Mouse (Mus musculus) lung, adult 18-20 months (tissue): ENCODE results near the gene Faap100.
"Not testable (repeated sequence)": the region's sequence is repeated elsewhere in the genome, so short reads cannot be mapped to it uniquely, and the experiment has no call there.

Source experiments
- DNase-seq, 2 experiments: peaks; one replicate each; pipeline ENCODE4 v3.0.0; 2022; ENCODE audit warnings: mixed read lengths in 2 of 2

Gene Faap100

DNA sequence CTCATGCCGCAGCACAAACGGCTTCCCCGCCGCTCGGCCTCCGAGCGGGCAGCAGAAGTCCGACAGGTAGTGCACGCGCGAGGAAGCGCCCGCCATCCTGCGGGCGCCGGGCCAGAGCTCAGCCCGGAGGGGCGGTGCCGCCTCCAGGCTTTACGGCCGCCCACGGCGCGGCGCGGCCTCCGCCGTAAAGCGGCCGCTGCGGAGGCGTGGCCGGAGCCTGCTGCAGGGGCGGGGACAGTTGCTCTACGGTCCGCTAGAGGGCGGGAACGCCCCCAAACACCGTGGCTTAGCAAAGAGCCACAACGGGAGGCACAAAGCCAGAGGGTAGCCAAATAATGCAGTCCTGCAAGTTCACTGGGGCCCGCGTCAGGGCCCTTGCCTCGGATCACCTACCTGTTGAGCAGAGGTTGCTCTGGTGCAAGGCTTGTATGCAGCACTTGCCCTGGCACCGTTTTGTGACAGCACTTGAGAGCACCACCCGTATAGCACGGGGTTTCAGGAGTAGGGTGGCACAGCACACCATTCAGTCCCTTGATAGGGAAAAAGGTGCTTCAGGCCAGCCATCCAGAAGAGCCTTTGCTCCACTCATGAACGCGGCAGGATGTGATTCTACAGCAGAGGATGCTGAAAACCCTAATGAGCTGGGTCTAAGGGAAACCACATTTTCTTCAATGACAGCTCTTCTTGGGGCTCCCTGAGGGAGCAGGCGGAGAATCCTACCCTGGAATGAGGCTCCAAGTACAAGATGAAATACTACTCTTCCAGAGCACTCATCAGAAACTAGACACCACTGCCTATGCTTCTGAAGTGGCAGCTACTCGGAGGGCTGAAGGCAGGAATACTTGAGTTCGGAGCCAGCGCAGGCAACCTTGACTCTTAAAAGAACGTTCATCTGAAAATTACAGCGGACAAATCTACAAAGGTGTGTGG lies at the start of gene Faap100:
Gene Faap100 (minus strand): TSS at position 154 of the 930 bp plus-strand sequence.
- DNase-seq, result peak; percentile 91 to 94

DNA sequence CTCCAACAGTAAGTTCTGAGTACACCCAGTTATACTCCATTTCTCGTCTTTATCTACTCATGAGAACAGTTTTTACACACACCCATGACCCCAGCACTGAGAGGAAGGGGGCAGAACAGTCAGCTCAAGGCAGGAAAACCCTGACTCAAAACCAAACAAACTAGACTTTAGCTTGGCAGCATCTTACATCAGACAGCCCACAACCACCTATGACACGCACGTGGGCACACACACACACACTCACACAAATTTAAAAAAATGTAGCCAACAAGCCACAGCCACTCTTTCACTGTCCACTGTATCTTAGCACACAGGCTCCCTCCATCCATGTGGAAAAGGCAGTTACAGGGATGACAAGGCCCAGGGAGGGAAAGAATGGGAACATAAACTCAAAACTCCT lies 48.2 kb upstream of the Faap100 start:
- no peak for DNase-seq

DNA sequence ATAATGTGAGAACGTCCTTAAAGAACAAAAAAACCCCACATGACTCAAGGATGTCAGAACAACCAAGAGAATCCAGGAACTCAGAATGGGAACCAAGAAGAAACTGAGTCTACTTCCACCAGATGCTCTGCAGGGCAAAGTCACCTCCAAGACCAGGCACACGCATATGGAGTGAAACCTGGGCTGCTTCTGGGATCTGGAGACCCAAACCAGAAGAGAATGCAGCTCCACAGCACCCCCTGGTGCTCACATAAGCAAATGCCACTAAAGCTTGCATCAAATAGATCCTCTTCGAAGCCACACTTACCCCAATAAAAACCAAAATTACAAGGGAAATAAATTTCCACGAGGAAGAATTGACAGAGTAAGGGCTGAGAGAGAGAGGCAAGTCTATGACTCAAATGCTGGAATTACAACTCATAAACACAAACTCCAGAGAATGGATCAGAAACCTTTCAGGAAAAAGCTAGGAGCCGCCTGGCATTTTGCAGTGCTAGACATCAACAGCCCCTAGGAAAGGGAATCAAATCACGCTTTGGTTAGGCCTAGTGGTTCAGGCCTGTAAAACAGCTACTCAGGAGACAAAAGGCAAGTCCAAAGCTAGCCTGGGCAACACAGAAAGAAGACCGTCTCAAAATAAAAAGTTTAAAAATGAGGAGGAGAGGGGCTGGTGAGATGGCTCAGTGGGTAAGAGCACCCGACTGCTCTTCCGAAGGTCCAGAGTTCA lies 45.2 kb upstream of the Faap100 start:
- DNase-seq, result peak; percentile 39 to 50

DNA sequence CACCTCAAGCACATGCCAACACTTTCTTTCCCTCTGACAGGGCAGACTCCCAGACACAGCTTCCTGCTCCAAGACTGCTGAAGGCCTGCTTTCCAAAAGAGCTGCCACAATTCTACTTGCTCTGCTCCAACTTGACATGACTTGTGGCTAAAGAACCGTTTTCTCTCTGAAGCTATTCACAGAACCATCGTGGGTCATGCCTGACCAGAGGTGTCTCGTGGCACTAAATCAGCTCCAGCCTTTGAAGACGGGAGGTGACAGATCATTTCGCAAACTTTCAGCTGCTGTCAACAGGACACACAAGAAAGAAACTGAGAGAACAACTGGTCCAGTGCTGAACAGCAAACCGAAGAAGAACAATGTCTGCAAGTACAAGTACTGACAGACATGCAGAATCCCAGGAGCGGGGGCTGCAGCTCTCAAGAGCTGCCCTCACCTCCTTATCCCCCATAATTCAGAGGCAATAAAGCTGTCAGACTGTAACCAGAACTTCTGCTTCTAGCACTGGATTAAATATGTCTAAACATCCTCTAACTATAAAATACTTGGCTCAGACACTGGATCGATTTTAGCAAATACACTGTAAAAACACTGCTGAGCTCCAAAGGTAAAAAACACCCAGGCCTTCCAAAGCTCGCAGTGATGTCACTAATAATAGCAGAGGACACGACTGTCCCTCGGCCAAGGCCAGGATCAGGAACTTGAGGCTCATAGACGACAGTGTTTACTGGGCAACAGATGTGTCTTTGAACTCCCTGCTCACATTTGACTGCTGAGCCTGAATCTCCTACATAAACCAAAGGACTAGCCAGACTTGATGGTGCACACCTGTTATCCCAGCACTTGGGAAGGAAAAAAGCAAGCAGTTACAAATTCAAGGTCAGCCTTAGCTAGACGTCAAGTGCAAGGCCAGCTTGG lies 44.3 kb upstream of the Faap100 start:
- DNase-seq, result no peak

DNA sequence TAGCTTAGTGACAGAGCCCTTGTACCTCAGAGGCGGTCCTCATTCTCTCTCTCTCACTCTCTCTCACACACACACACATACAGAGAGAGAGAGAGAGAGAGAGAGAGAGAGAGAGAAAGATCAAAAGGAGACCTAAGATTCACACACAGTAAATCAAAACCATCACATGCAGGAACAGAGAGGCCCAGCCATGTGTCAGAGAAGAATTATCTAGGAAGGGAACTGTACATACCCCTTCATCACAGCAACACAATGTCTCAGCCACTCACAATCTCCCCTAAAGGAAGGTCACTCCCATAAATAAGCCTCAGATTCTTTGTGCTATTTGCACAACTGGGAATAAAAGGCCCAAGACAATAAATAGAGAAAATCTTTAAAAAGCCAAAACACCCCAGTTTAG lies 40.0 kb upstream of the Faap100 start:
- DNase-seq, result no peak

DNA sequence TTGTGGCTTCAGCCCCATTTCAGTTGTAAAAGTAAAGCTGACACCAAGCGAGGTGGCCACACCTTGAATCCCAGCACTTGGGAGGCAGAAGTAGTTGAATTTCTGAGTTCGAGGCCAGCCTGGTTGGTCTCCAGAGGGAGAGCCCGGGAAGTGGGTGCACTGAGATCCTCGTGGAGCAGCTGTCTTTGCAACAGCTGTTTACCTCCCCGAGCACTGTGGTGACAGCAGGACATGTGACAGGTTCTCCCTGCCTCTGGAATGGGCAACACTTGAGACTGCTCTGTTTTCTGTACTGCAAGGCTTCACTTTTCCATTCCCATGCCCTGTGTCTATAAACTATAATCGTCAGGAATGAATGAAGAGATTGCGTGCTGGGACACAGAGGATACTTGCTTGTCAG lies 39.3 kb upstream of the Faap100 start:
- no peak for DNase-seq

DNA sequence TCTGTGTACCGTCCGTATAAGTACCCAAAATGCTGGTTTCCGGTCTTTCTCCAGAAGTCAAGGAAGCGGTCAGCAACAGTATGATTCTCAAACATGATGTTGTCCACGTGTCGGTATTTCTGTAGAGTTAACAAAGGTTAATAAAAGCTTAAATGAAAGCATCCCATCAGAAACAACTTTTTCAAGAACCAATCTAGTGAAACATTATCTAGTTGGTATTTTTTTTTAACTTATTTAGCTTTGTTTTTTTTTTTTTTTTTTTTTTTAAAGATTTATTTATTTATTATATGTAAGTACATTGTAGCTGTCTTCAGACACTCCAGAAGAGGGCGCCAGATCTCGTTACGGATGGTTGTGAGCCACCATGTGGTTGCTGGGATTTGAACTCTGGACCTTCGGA lies 35.1 kb upstream of the Faap100 start:
- not testable (repeated sequence) for DNase-seq

DNA sequence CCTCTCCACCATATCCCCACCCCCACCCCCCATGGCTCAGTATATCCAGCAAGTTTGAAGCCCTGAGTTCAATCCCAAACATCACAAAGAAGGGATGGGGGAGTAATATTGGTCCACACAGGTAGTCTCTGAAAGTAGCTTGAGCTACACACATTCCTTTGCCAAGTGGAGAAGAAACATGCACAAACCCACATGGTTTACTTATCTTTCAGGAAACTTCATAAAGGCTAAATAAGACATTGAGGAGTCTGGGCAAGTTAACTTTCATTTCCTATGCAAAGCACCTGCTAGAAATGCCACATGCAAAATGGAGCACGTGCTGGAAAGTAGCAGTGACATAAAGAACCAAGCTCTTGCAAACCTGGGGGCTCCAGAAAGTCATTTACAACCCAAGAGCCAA lies 27.9 kb upstream of the Faap100 start:
- no peak for DNase-seq

DNA sequence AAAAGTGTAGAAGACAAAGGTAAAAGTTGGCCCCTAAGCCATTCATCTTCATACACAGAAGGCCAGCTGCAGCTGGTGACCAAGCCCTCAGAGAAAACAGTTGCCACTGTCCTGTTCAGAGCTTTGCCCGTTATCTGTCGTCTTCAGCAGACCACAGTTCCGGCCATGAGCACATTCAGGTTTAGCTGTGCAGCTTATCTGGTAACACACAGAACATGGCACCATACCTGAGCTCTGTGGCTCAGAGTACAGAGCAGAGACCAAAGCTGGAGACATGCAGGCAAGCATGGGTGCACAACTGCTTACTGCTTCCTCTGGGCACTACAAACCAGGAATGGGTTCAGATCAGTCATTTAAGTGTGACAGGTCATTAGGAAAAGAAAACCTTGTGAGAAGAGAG lies 27.3 kb upstream of the Faap100 start:
- DNase-seq, result no peak

DNA sequence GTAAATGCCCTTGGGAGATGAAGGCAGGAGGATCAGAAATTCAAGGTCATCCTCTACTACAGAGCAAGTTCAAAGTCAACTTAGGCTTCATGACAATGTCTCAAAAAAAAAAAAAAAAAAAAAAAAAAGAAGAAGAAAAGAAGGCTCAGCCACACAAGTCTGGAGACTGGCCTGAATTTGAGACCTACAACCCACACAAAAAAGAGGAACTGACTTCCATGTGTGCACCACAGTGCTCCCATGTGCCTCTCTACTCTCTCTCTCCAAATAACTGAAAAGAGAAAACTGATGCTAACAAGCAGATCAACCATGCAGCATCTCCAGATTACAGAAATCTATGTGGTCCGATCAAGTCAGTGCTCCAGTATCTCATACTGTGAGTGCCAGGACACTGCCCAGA lies 26.2 kb upstream of the Faap100 start:
- DNase-seq, result no peak

DNA sequence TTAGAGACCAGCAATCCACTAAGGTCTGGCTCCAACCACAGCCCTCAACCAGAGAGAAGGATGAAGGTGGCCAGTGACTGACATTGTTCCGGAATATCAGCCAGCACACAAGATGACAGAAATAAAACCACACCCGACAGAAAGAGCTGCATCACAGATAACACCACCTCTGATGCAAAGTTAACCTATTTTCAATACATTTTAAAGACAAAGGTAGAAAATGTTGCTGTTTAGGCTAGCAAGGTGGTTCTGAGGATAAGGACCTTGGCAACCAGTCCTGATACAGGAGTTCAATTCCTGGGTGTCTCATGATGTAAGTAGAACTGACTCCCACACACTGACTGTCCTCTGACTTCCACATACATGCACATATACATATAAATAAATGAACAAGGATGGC lies 20.8 kb upstream of the Faap100 start:
- DNase-seq, result no peak

DNA sequence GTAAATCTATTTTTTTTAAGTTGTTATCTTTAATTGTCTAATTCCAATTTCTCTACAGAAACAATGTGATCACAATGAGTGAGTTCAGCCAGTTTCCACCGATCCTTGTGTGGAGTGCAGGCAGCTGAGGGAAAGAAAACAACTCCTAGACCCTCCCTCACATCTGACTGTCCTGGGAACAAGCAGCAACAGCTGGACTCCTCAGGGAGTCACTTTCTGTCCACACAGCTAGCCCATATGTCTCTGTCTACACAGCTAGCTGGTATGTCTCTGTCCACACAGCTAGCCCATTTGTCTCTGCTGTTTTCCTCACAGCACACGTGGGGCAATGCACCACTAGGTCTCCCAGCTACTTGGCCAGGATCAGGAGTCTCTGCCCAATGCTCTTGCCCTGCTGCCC lies 19.0 kb upstream of the Faap100 start:
- DNase-seq, result no peak

DNA sequence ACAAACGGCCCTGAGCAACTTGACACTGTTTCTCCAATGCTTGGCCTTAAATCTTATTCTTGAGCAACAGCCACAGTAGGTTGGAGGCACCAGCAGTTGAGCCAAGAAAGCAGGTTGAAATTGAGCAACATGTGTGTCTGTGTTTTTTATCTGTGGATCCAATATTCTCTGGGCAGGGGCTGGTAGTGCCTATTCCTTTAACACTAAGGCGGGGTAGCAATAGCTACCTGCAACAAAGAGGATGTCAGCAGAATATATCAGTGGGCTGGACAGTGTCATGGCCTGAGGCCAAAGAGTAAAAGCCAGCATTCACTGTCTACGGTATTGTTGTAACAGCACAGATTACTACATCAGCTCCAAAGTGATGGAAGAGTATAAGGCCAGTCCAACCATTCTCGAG lies 17.1 kb upstream of the Faap100 start:
- DNase-seq, result no peak

DNA sequence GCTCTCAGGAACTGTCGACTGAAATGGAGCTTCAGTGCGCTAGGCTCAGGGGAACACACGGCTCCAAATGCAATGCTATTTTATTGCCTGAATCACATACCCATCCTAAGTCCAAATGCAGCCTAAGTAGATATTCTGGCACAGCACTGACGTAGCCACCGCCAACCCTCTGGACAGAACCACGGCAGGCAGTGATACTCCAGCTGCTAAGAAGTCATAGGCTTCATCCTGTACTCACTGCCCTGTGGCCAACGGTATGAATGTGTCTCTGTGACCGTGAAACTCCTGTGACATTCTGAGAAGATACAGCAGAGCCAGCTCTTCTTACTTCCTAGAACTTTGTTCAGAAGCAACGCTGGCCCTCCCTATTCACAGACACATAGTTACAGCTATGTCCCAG lies 10.0 kb upstream of the Faap100 start:
- no peak for DNase-seq

DNA sequence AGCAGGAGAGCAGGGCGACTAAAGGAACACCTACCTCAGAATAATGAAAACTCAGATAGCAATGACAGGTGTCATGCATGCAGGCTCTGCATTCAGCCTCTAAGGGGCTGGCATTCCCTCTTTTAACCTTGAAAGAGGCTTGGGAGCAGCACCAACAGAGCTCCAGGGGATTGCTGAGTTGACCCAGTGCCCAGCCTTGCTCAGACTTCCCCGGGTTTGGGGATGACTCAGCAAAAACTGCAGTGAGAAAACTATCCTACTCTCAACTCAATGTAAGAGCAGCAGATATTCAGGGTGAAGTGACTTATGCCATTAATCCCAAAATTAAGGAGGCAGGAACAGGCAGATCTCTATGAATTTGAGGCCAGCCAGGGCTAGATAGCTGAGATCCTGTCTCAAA lies 8.6 kb upstream of the Faap100 start:
- no peak for DNase-seq

DNA sequence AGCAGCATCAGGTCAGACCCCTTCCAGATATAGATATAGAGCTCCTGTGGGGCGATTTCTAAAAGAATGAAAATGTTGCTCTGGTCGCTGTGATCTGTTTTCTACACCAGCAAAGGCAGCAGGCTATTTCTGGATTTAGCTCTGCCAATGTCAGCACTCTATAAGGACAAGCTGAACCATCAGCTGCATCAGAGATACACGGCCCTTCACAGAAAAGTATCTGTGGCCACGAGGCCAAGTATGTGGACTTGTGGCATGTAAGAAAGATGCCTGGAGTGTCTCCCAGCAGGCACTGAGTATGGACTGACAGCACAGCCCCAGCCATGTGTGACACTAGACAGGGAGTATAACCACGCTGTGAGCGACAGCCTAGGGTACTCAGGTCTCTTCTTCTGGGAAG lies 8.1 kb upstream of the Faap100 start:
- no peak for DNase-seq

DNA sequence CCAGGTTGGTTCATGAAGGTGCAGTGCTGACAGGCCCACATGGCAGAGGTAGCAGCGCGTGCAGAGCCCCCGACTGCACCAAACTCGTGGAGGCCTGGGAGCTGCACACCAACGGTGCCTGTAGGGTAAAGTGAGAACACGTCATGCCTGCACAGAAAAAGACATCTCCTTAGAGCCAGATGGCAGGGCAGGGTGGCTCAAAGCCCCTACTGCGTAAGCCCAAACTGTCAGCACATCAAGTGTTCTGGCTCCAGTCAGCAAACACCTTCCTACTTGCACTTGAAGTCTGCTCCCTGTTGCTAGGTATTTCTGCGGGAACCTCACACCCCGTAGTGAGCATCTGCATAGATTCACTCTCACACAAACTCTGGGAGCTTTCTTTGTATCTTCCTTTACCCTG lies 3.9 kb upstream of the Faap100 start:
- DNase-seq, result no peak

DNA sequence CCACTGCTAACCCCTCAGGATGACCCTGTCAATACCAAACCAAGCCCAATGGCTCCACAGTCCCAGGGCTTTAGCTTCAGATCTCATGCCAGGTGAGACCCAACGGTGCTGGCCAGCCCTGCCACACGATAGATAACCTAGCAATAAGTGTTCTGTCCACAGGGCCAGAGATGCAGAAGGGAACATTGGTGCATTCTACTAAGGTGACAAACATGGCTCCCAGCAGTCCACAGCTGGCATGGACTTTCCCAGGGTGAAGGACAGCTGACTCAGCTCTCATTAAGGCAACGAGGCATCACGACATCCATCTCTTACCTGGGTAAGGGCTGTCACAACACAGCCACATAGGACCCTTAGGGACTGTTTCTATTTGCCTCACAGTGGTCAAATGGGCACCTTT lies 2.6 kb upstream of the Faap100 start:
- DNase-seq, result no peak

DNA sequence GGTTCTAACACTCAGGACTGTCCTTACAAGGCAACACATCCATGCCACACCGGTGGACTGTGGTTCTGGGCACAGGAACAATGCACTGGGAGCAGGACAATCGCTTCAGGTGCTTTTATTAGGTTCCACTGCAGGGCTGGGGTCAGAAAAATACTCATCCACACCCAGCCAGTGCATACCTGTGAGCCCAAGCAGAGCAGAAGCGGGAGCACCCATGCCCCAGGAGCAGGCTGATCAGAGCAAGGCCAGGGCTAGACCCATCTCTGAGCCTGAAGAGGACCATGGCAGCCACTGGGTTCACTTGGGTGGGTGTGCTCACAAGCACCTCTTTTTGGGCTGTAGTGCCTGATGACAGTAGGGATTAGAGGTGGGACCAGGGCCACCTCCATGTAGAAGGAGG lies 1.7 kb upstream of the Faap100 start:
- DNase-seq, result no peak

DNA sequence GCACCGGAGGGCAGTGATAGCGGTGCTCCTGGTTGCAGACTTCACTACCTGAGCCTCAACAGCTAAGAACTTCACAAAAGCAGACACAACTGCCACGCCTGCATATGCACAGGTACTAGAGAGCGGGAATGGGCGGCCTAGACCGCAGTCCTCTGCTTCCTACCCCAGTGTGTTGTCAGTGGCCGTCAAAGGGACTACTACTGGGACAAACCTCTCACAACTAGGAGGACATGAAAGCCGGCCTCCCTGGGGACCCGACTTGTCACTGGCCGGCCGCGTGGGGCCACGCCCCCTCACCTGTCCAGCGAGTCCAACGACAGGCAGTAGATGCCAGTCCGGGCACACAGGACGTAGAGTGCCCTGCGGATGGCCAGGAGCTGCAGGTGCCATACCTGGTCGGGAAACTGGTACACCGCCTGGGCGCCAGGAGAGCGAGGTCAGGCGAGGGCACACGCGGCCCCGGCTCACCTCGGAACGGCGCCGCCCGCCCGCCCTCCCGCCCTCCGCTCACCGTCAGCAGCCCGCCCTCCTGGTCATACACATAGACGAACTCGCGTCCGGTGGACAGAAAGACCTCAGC lies 443 bp downstream of the Faap100 start:
- peak; percentile 66 to 76 for DNase-seq

DNA sequence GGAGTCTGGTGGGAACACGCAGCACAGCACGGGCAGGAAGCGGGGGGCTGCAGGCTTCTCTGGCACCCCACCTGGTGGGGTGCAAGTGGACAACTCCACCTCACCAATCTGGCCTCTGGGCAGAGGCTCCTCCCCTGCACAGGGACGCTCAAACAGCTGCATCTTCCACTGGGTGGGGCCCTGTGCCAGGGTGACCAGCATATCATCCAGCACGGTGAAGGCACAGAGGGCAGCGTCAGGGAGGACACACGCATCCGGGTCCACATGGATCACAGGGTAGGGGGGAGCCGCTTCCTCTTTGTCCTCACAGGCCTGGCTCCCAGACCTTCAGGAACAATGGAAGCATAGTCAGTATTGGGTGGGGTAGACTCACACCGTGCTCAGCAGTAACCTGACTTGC lies 1.2 kb downstream of the Faap100 start:
- DNase-seq, result no peak

DNA sequence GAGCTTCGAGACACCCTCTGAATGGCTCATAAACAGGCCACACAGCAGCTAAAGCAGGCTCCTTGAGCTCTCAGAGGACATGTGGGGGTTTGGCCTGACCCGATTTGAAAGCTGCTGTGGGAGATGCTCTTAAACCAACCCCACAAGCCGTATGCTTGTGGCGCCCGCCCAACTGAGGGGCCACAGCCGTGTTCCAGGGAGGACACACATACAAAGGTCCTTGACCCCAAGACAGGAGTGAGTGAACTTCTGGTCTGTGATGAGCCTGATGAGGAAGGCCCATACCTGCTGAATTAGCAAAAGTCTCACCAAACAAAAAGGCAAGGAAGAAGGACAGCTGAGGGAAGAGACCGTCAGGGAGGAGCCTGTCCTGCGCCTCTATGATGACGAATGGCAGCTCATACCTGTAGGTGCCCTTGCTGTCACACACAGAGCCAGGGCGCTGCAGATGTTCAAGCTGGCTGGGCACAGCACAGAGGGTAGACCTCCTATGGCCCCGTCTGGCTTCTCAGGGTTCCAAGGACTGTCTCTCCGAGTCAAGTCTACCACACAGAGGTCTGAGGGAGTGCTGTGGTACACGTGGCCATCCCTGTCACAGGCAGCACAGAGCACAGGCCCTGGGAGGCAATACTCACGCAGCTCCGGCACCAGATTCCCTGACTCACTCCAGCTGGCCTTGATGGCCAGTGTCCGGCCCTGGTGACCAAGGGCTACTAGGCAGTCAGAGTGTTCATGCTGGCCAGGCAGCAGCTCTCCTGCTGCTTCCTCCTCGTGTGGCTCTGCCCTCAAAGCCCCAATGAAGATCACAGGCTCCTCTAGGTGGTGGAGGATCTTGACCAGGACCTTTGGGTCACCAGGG lies 2.0 kb downstream of the Faap100 start:
- DNase-seq, result no peak
